Mouse (Mus musculus) testis, postnatal 10 days (tissue): ENCODE data around the gene Ccdc103.
A peak's percentile ranks its signal among the peaks of the same experiment; 100 is the strongest.

Experiments used
- DNase-seq: peaks from one replicate; pipeline ENCODE4 v3.0.0; 2021; ENCODE audit warnings: low spot score

Ccdc103 gene

DNA sequence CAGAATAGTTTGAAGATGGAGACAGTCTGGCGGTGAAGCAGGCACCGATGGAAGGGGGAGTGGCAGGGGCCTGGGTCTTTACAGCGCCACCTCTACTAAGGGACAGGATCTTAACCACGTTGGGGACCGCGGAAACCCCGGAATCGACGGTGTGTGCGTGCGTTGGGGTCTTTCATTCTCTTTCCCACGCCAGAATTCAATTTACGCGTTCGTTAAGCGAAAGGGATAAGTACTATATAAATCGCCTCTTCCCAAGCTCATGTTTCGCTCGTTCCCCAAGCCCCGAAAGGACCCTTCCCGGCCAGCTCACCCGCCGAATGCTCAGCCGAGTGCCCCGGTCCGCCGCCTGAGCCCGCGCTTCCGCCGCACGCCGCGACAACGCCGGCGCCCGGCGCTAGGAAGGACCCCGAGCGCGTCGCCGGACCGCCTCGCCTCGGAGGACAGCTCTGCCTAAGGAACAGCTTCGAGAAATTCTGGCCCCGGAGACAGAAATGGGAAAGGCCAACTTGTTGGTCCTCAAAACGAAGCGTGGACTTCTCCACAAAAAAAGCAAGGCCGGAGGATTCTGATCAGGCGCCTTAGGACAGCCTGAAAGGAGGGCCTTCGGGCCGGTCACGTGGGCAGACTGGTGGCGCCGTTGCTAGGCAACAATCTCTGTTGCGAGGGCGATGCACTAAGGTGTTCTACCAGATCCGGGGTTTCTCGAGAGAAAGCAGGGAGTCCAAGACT lies at the start of gene Ccdc103, which contains the start of gene Eftud2:
TSS of gene Ccdc103 (plus strand) at position 620 of the 729 bp plus-strand sequence.
TSS of gene Eftud2 (minus strand) at position 401 of the 729 bp plus-strand sequence.
- DNase-seq, result peak; percentile 96

DNA sequence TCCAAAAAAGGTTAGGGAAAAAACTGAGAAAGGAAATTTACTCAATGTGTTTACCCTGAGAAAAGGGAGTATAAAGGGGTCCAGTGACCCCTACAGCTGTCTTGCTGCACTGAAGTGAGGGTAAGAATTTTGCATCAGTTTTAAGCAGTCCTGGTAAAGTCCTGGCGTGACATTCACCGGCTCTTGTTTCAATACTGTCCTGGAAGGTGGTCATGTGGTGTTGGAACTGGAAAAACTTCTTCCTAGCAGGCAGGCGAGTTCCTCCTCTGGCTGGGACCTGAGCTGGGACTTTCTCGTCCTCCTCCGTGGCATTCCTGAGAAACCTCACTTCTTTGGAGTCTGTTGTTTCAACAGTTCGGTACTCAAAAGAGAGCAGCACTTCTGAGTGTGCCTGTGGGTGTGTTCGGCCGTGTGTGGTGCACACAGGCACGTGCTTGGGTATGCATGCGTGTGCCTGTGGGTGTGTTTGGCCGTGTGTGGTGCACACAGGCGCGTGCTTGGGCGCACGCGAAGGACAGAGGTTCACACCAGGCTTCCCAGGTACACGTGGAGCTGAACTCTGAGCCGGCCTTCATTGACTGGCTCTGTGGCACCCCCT lies 48.2 kb upstream of the Ccdc103 start:
- DNase-seq, result no peak

DNA sequence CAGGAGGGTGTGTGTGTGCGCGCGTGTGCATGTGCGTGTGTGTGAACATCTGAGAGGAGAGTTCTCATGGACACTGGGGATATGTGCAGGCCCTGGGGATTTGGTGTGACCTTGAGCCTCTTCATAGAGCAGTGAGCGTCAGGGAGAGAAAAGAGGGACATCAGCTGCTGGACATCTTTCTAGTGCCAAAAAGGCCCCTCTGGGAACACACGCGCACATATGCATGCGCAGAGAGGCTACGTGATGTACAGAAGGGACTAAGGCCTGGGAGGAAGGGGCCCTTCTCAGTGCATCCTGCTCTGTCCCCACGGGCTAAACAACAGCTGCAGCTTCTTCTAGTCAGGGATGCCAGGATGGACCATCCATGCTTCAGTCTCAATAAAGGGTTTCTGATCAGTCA lies 46.8 kb upstream of the Ccdc103 start:
- DNase-seq, result no peak

DNA sequence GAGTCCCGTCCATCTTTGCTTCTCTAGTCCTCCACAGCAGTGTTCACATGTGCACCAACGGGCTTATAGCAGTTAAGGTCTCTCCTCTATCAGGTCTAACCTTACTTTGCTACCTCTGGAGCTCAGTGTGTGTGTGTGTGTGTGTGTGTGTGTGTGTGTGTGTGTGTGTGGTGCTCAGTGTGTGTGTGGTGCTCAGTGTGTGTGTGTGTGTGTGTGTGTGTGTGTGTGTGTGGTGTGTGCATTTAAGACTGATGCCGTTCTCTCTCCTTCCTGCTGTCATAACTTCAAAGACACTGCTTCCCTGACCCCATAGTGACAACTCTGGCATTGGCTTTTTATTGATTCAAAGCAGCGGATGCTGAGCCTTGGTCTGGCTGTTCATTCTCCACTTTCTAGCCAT lies 45.5 kb upstream of the Ccdc103 start, which contains the start of gene Higd1b:
TSS of gene Higd1b (plus strand) at position 301 of the 400 bp plus-strand sequence.
- DNase-seq, result no peak

DNA sequence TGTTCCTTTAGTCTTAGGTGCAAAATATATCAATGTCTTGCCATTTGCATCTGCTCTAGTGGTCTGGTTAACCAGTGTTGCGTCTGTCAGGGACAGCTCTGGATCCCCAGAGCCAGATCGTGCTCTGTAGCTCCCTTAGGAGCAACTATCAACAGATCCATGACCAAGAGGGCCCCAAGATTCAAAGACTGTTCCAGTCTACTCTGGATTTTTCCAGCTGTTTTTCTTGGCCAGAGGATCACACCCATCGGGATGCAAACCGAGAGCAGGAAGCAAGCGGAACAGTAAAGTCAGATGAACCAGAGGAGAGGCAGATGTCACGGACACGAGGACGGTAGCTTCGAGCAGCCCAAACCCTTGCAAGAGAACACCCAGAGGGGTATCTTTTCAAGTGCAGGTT lies 44.9 kb upstream of the Ccdc103 start:
- DNase-seq, result no peak

DNA sequence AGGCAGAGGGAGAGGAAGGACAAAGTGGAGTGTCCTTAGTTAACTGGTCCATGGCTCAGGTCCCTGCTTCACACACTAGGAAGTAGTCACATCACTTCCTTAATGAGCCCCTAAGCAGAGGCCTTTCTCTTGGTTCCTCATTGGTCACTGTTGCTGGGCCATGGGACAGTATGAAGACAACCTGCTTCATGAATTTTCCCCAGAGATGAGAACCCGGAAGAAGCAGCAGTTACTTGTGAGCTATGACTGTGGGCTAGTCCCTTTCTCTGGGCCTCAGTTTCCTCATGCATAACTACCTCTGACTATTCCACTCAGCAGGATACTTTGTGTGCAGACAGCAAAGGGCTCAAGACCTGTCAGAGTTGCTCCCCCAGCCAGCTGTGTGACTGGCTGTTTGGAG lies 43.6 kb upstream of the Ccdc103 start:
- DNase-seq, result no peak

DNA sequence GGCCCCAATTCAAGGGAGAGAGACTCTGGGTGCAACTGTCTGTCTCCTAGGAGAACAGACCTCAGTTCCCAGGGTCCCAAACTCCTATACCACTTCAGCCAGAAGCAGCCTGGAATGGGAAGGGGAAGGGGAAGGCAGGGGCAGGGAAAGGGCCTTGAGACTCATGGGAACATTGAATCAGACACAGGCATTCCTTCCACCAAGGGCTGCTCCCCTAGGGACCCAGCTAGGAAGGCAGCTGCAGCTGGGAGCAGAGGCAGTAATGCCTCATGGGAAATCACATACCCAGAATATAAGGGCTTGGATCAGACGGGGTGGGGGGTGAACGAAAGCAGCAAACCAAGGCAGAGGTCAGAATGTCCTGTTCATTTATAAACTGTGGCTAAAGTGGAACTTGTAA lies 42.9 kb upstream of the Ccdc103 start:
- no peak for DNase-seq

DNA sequence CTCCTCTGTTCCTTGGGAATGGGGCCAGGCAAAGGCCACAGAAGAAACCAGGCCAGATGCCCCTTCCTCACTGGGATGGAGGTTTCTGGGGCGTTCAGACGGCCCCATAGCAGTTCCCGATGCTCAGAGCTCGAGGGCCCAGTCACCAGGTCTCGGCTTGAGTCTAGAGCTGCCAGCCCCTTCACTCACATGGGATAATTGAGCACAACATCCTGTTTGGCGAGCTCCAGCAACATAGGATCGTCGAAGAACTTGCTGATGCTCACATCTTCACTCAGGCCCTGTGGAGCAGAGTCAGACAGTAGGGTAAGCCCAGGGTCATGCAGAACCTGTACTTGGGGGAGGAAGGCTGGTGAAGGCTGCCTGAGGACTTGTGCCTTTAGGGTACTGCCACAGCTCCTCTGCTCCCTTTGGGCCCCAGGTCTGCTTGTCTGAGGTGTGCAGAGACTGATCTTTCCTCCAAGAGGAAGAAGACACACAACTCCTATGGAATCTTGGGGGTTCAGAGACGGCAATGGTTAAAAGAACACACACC lies 42.3 kb upstream of the Ccdc103 start:
- no peak for DNase-seq

DNA sequence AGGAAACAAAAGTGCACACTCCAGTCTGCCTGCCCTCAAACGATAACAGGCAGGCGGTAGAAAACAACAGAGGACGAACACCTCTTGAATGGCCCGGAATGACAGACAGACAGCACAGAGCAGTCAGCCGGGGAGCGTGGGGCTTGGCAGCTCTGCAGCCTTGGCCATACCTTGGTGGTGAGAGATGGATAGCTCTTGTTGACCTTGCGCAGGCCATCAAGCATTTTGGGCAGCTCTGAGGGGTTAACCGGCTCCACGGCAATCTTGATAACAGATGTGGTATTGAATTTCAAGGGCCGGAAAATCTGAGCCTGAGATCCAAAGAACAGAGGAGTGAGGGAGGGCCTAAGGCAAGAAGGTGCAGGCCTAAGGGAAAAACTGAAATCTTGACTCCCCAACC lies 35.1 kb upstream of the Ccdc103 start:
- DNase-seq, result no peak

DNA sequence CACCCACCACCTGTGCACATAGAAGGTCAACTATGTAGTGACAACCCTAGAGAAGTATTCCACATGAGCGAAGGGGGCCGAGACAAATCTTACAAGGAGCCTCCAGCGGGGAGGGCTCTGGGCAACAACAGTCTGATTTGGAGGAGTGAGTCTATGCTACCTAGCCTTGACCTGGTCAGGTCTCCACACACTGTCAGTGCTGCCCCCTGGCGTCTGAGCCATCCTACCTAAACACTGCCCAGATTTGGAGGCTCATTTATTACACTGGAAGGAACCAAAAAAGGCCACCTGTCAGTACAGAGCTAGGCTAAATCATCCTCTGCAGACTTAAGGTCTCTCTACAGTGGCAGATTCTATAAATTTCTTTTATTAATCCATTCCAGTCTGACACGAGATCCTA lies 29.1 kb upstream of the Ccdc103 start:
- DNase-seq, result peak; percentile 88

DNA sequence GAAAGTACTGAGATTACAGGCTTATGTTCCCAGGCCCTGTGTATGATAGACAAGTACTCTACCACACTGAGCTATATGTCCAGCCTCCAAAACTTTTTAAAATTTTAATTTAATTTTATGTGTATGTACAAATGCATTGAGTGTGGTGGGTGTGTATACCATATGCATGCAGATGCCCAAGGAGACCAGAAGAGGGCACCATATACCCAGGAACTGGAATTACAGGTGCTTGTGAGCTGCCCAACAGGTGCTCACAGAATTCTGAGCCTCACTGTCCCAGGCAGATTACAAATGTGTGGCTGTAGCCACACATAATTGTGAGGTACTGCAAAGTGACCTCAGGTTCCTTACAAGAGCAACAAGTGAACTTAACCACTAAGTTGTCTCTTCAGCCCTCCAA lies 27.2 kb upstream of the Ccdc103 start:
- no peak for DNase-seq

DNA sequence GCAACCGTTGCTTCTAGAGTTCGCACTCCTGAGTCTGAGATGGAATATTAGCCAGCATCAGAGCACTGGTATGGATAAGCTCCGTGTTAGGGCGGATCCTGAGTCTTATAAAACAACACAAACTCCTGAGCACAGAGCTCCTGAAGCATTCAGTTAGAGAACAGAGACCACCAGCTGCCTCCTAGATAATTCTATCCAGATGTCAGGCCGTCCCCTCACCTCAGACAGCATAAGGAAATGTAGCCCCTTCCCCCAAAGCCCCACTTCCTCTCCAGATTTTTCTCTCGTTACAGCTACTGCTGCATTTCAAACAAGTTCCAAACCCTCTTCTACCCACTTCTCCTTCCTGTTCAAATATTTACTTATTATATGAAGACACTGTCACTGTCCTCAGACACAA lies 25.1 kb upstream of the Ccdc103 start:
- no peak for DNase-seq

DNA sequence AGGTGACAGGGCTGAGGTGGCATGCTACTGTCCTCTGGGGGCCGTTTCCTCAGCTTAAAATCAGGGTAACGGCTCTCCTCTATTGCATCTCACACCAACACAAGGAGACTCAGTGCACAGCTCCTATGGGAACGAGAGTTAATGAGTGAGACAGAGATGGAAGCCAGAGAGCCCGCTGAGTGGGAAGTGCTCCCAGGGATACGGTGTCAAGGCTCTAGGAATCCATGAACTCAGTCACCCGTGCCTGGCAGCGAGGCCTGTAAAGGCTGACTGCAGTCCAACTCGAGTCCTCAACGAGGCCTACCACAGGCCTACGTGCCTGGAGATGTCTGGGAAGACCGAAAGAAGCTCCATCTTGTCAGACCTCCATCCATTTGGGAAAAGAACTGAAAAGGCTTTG lies 22.1 kb upstream of the Ccdc103 start:
- DNase-seq, result no peak

DNA sequence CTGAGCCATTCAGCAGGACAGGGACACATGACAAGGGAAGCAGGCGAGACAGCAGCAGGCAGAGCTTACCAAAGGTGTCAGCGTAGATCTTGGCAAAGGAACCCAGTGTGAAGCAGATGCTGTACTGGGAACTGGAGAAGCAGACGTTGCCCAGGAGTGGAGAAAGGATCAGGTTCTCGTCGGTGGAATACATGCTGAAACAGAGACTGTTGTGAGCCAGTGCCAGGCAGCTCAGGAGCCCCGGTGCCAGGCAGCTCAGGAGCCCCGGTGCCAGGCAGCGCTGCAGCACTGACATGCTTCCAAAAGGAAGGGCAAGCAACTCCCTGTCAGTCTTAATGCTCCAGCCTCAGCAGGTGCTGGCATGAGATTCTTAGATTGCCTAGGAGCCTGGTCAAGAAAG lies 21.1 kb upstream of the Ccdc103 start:
- no peak for DNase-seq

DNA sequence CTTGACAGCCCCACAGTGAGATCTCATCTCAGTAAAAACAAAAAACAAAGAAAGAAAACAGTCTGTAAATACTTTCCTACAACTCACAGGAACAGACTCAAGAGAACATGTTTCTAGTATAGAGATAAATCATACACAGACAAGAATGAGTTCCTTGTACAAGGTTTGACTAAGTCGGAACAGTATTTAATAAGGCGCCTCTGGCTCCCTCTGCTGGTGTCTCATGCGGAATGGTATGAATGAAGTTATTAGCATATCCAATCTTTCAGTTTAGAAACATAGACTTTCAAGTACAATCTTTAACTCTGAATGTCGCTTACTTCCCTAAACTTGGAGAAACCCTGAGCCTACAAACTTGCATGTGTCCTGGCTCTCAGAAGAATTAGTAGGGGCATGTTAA lies 16.7 kb upstream of the Ccdc103 start:
- DNase-seq, result peak; percentile 86

DNA sequence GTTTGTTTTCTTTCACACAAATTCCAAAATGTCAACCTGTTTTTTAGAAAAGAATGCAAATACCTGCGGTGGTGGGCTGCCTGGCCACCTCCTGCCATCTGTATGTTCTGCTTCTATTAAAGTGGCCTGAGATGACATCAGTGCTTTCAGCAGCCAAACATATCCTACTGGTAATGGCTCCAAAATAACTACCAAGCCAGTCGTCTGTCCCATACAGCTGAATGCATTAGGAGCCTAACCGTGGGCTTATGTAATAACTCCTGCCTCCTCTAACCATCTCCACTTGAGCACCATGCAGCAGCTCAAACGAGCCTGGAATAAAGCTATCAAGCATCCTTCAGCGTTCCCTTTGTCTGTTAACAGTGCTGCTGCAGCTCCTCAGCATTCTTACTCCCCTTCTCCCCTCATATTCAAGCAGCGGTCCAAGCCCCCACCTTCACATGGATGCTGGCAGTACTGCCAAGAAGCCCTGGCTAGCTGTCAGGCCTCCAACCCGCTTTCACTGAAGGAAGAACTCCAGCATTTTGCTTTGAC lies 6.1 kb upstream of the Ccdc103 start:
- no peak for DNase-seq

DNA sequence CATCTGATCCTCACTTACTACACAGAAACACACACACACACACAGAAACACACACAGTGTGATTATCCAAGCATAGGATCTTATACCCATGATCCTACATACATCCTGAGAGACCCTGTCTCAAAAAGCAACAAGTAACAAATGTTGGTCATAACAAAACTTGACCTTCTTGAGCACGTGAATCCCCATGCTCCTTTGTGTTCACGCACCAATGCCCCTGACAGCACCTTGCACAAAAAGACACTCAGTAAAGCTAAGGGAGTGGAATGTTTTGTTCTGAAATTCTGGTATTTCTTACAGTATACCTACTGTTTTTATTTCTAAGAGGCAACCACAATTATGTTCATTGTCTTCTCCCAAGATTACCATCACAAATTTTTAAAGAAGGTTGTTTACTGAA lies 1.4 kb upstream of the Ccdc103 start:
- no peak for DNase-seq

DNA sequence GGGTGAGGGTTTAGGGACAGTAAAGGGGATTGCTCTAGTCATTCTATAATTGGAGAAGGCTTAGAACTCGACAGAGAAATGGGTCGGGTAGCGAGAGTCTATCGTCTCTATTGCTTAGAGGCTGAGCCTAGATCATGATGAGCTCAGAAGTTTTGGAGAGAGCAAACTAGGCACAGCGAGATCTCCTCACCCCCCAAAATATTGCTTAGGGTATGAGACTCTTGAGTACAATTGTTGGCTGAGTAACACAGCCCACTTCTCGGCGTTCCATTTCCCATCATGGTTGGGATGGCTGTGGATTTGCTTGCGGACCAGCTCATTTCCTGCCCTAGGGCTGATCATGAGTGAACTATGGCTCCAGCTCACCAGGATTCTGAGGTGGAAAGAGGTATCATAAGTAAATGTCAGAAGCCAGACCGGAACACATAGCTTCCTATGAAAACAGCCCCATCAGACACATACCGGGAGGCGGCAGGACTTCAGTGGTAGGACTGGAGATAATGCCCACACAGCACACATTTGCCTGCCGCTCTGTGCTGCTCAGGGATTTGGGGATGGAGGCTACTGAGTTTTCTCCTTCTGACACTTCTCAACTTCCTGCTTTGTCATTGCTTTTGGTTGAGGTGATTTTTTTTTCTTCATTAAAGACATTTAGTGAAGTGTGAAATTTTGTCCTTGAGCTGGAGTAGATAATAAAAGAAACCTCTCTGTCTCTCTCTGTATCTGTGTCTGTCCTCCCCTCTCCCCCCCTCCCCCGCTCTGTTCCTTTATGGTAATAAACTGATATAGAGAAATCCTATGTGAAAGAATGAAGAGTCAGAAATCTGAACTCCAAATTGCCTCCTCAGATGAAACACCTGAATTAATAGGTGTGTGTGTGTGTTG lies 552 bp downstream of the Ccdc103 start:
- no peak for DNase-seq

DNA sequence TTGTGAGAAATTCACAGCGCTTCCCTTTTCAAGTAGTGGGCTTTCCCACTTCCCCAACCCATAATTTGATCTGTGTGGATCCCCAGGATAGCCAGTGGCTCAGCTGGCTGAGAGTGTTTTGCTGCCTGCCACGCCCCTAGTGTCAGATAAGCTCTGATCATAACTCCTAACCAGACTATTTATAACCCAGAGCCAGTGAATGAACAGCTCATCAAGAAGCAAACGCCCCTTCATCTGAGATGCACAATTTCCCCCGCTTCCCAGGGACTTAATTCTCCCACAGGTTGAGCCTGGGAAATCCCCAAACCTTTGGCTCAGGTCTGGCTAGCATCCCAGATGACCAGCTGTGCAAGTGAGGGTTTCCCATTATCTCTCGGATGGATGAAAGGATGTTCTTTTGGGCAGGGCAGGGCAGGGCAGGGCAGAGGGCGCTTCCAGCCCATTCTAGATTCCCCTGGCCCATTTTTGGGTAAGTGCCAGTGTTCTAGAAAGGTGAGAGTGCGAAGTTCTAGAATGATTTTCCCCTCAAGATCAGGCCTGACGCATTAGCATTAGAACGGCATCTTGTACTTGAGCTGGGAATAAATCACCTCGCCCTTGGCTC lies 3.7 kb downstream of the Ccdc103 start, which contains the start of gene Fam187a:
TSS of gene Fam187a (plus strand) at position 554 of the 604 bp plus-strand sequence.
- DNase-seq, result no peak

DNA sequence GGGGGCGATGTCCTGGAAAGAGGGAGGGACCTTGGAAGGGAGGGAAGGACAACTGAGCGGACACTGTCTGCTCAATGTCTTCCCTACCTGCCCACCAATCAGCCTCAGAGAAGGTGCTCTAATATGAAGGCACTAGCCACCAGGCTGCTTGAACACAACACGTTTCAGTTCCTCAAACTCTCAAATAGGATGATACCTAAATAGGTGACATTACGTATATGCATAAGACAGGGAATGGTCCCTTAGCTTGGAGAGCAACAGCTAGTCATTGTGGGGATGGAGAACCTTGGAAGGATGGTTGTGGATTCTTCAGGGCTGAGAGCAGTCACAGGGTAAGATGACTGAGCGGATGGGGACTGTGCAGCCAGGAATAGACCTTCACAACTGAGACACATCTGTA lies 6.4 kb downstream of the Ccdc103 start:
- no peak for DNase-seq

DNA sequence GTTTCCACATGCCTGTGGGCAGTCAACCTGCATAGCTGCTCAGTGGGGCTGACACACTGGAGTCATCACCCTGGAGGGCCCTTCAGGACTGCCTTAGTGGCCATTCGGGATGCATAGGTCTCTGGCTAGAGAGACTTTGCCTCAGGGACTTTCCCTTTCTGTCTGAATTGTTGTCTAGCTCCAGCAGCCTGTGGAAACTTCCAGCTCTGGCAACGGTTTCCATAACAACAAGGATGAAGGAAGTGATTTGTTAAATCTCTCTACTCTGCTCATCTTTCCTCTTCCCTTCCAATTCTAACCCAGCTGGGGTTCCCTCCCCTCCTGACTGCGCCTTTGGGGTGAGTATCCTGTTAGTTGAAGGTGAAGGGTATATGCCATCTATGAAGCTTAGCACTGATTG lies 7.1 kb downstream of the Ccdc103 start:
- no peak for DNase-seq

DNA sequence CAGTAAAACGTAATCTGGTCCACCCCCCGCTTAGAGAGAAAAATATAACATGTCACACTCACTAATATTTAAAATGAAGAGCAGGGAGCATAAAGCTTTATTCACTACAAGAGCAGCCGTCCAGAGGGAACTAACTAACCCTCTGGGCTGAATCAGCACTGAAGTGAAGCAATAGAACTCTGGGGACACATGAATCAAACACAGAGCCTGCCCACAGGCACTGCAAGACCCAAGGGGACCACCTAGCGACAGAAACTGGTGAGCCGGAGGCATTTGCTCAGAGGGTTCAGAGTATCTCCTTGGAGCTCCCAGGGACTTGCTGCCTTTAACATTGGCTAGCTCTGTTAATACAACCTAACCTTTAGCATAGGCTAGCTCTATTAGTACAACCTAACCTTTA lies 9.1 kb downstream of the Ccdc103 start:
- DNase-seq, result no peak
